Mouse (Mus musculus): ENCODE results near the gene Plekhg5. TPM values are rescaled to one million over a fixed set of nuclear protein-coding genes. Genes with fewer than 3 reads are reported as not detected.

Gene Plekhg5
- polyA plus RNA-seq, 1 experiment from 2014 or later = 10.0 TPM

GRCm38 (mm10) chr4:152114080-152114479, 41.8 kb downstream of the Plekhg5 start:
- ATAC-seq (ENCODE audit: low FRiP score) = no peak
- H3K27ac ChIP-seq = no peak overlapping the region
- no peak overlapping the region for H3K4me2 ChIP-seq (replicated peaks)
- H3K27me3 ChIP-seq (ENCODE audit: control insufficient read depth, insufficient read depth, low read length) = peaks cover 54% of the 10 kb centered on the region
- H3K36me3 ChIP-seq (replicated peaks; ENCODE audit: control insufficient read depth, insufficient read depth) = peaks cover 23% of the 10 kb centered on the region
- peaks cover under 1% of the 10 kb centered on the region; the same call in 1 of the 2 replicates for H3K4me1 ChIP-seq (replicated peaks; ENCODE audit: control insufficient read depth, insufficient read depth, low read length)
- no peaks in the 10 kb centered on the region for H3K9me3 ChIP-seq (ENCODE audit: control insufficient read depth, low read length)
- no peak for DNase-seq (ENCODE audit: low spot score)
- H3K4me3 ChIP-seq (replicated peaks; ENCODE audit: low read length) = no peak overlapping the region
- WGBS = 53% methylated on average over 16 of the region's 16 CpGs
- H3K9ac ChIP-seq = no peak overlapping the region

DNA sequence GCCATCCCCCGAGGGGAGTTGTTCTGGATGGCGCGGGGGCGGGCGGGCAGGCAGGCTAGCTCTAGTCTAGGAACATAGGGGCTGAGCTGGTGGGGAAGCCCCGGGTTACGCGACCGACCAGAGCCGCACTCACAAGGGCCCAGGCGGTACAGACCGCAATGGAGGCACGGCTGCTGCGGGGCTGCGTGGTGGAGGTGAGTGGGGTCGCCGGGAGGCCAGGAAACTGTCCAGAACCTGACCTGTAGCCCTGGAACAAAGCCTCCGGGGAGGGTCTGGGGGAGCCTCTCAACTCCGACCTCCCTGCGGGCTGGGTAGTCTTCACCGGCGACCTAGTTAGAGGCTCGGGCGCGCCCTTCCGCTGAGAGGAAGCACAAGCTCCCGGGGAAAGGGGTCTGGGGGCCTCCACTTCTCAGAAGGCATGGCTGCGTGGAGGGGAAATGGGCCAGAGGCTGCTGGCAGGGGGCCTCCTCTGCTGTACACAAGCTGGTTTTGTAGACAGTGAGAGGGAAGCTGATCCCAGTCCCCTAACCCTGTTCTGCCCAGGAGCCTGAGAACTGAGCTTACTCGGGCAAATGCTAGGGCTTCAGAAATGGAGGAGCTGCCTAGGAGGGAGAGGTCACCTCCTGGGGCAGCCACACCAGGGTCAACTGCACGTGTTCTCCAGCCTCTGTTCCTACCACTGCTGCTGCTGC, 43.8 kb downstream of the Plekhg5 start, which contains the start of gene Tnfrsf25:
Gene Tnfrsf25, plus strand, starts transcription at position 14 of the 692 bp plus-strand sequence.
- Histone ChIP-seq H3K36me3 (replicated peaks; ENCODE audit: control insufficient read depth, insufficient read depth) (peaks cover 15% of the 10 kb centered on the region), H3K27ac (no peak within 1 kb of the TSS), H3K4me1 (replicated peaks; ENCODE audit: control insufficient read depth, insufficient read depth, low read length) (peaks cover 2% of the 10 kb centered on the region; the same call in 1 of the 2 replicates), H3K9ac (peak within 1 kb of the TSS; percentile 20; the same call in 1 of the 2 replicates), H3K4me3 (replicated peaks; ENCODE audit: low read length) (no peak within 1 kb of the TSS), H3K9me3 (ENCODE audit: control insufficient read depth, low read length) (no peaks in the 10 kb centered on the region), H3K4me2 (replicated peaks) (peak within 1 kb of the TSS; percentile 15; the same call in 1 of the 2 replicates), H3K27me3 (ENCODE audit: control insufficient read depth, insufficient read depth, low read length) (peaks cover 73% of the 10 kb centered on the region)
- ATAC-seq (ENCODE audit: low FRiP score) (no peak), DNase-seq (ENCODE audit: low spot score) (no peak)
- WGBS = 2% methylated on average over 29 of the region's 30 CpGs

GRCm38 (mm10) chr4:152117538-152117937, 45.2 kb downstream of the Plekhg5 start:
- H3K36me3 ChIP-seq (replicated peaks; ENCODE audit: control insufficient read depth, insufficient read depth) = 0 out of 2 replicates have a peak, but pooled peaks cover 3% of the 10 kb centered on the region
- H3K4me2 ChIP-seq (replicated peaks) = no peak overlapping the region
- H3K27ac ChIP-seq = no peak overlapping the region
- no peak for DNase-seq (ENCODE audit: low spot score)
- H3K4me3 ChIP-seq (replicated peaks; ENCODE audit: low read length) = no peak overlapping the region
- 69% methylated on average over 9 of the region's 9 CpGs for WGBS
- no peaks in the 10 kb centered on the region for H3K9me3 ChIP-seq (ENCODE audit: control insufficient read depth, low read length)
- ATAC-seq (ENCODE audit: low FRiP score) = no peak
- peaks cover 4% of the 10 kb centered on the region; the same call in 1 of the 2 replicates for H3K4me1 ChIP-seq (replicated peaks; ENCODE audit: control insufficient read depth, insufficient read depth, low read length)
- H3K27me3 ChIP-seq (ENCODE audit: control insufficient read depth, insufficient read depth, low read length) = peaks cover 87% of the 10 kb centered on the region
- H3K9ac ChIP-seq = no peak overlapping the region

DNA sequence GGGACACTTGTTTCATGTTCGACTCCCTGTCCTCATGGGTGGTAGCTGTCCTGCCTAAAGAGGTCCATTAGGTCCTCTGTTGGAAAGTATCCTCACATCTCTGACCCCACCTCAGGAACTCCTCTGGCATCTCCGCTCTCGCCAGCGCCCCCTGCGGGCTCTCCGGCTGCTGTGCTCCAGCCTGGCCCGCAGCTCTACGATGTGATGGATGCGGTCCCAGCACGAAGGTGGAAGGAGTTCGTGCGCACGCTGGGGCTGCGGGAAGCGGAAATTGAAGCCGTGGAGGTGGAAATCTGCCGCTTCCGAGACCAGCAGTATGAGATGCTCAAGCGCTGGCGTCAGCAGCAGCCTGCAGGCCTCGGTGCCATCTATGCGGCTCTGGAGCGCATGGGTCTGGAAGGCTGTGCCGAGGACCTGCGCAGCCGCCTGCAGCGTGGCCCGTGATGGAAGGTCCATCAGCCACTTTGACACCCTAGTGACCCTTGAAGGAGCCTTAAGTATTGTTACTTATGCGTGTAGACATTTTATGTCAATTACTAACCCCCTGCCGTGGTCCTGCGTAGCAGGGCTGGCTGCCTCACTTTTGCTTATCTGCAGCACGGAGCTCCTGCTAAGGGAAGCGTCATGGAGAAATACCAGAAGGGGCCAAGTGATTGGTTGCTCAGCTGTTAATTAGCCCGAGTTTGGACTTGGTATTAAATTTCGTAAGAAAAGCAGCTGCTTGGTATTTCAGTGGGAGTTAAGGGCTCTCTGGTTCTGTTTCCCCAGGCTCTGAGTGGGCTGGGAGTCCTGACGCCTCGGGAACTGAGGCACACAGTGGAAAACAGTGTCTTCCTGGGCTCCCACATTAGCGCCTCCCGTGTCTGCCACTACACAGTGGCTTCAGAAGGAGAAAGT, 47.3 kb downstream of the Plekhg5 start:
- H3K4me3 ChIP-seq (replicated peaks; ENCODE audit: low read length) = no peak overlapping the region
- no peaks in the 10 kb centered on the region for H3K36me3 ChIP-seq (replicated peaks; ENCODE audit: control insufficient read depth, insufficient read depth)
- H3K27ac ChIP-seq = no peak overlapping the region
- H3K27me3 ChIP-seq (ENCODE audit: control insufficient read depth, insufficient read depth, low read length) = peaks cover 99% of the 10 kb centered on the region
- ATAC-seq (ENCODE audit: low FRiP score) (no peak), DNase-seq (ENCODE audit: low spot score) (peak; percentile 67)
- no peak overlapping the region for H3K9ac ChIP-seq
- H3K4me2 ChIP-seq (replicated peaks) = peak overlapping the region; percentile 17
- 3% methylated on average over 39 of the region's 39 CpGs for WGBS
- no peaks in the 10 kb centered on the region for H3K9me3 ChIP-seq (ENCODE audit: control insufficient read depth, low read length)
- peaks cover 4% of the 10 kb centered on the region; the same call in 1 of the 2 replicates for H3K4me1 ChIP-seq (replicated peaks; ENCODE audit: control insufficient read depth, insufficient read depth, low read length)

DNA sequence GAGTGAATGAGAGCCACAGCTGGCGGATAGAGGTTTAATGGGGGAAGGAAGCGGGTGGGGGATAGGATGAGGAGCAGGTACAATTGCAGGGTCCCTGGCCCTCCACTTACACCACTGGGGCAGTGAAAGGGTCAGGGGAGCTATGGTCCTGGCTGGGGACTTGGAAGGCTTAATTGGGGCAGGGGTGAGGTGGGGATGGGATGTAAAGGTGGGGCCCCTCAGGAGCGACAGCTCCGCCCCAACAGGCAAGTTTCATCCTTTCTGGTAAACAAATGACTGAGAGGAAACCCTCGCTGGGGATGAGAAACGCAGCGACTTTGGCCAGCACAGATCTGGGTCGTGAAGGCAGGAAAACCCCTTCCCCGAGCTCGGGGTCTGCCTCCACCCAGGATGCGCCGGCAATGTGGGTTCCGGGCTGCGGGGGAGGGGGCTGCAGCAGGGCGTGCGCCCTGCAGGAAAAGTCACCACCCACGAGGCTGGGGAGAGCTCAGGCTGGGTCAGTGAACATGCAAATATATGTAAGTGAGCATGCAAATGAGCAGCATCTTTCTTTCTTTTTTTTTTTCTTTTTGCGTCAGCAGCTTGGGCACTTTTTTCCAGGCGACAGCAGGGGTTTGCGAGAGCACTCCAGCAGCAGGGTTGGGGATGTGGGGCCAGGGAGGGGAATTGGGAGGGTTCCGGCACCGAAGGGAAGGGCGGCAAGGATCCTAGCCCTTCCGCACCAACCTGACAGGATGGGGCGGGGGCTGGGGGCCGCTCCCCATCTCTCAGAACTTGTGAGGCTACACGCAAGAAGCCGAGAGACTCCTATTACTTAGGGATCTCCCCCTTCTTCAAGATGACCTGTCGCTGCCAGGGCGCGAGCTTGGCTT, 48.2 kb downstream of the Plekhg5 start:
- H3K4me1 ChIP-seq (replicated peaks; ENCODE audit: control insufficient read depth, insufficient read depth, low read length) = peaks cover 4% of the 10 kb centered on the region; the same call in 1 of the 2 replicates
- H3K36me3 ChIP-seq (replicated peaks; ENCODE audit: control insufficient read depth, insufficient read depth) = no peaks in the 10 kb centered on the region
- H3K27me3 ChIP-seq (ENCODE audit: control insufficient read depth, insufficient read depth, low read length) = peaks cover 99% of the 10 kb centered on the region
- H3K9ac ChIP-seq = no peak overlapping the region
- H3K9me3 ChIP-seq (ENCODE audit: control insufficient read depth, low read length) = no peaks in the 10 kb centered on the region
- H3K4me3 ChIP-seq (replicated peaks; ENCODE audit: low read length) = no peak overlapping the region
- ATAC-seq (ENCODE audit: low FRiP score) (no peak), DNase-seq (ENCODE audit: low spot score) (no peak)
- no peak overlapping the region for H3K27ac ChIP-seq
- WGBS = under 1% methylated on average over 31 of the region's 31 CpGs
- H3K4me2 ChIP-seq (replicated peaks) = peak overlapping the region; percentile 3; the same call in 1 of the 2 replicates

DNA sequence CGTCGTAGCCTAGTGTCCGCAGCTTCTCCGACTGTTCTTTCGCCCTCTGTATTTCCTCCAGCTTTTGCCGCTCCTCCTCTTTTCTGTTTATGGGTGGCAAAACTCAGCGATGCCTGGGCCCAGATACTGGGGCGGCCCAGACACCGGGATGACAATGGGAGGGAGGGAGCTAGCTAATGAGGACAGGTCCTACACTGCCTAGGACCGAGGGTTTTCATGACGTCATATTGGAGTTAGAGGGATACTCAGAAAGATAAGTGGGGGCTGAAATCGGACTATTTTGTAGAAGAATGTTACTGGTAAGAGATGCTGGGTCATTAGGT, 48.8 kb downstream of the Plekhg5 start:
- Histone ChIP-seq H3K9me3 (ENCODE audit: control insufficient read depth, low read length) (no peaks in the 10 kb centered on the region), H3K4me1 (replicated peaks; ENCODE audit: control insufficient read depth, insufficient read depth, low read length) (peaks cover 10% of the 10 kb centered on the region), H3K27me3 (ENCODE audit: control insufficient read depth, insufficient read depth, low read length) (peaks cover 99% of the 10 kb centered on the region), H3K36me3 (replicated peaks; ENCODE audit: control insufficient read depth, insufficient read depth) (no peaks in the 10 kb centered on the region), H3K4me2 (replicated peaks) (peak overlapping the region; percentile 3; the same call in 1 of the 2 replicates), H3K27ac (no peak overlapping the region), H3K9ac (no peak overlapping the region), H3K4me3 (replicated peaks; ENCODE audit: low read length) (no peak overlapping the region)
- ATAC-seq (ENCODE audit: low FRiP score) (no peak), DNase-seq (ENCODE audit: low spot score) (no peak)
- under 1% methylated on average over 12 of the region's 12 CpGs for WGBS

DNA sequence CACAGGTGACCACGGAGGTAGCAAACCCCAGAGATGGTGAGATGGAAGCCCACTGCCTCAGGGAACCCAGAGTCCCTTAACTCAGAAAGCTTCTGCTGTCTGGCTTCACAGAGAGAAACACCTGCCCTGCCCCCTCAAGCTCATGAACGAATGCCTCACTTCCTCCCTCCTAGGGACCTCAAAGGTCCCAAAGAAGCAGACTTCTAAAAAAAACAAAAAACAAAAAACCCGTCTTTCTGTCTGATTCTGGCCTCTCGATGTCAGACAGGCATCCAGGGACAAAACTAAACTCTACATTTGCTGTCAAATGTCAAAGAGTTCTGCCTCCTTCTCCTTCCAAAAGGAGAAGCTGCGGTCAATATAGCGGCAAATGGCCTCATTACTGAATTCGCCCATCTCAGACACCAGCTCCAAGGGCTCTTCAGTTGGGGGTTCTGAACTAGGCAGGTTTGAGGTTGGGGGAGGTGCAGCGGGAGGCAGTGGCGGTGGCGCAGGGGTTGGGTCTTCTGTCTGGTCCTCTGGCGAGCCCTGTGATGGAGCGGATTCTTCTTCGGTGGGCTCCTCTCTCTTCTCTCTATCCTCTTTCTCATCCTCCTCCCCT, 52.2 kb downstream of the Plekhg5 start:
- no peak for DNase-seq (ENCODE audit: low spot score)
- no peaks in the 10 kb centered on the region for H3K9me3 ChIP-seq (ENCODE audit: control insufficient read depth, low read length)
- peaks cover 17% of the 10 kb centered on the region for H3K4me1 ChIP-seq (replicated peaks; ENCODE audit: control insufficient read depth, insufficient read depth, low read length)
- no peak overlapping the region for H3K27ac ChIP-seq
- H3K36me3 ChIP-seq (replicated peaks; ENCODE audit: control insufficient read depth, insufficient read depth) = no peaks in the 10 kb centered on the region
- no peak overlapping the region for H3K4me2 ChIP-seq (replicated peaks)
- no peak for ATAC-seq (ENCODE audit: low FRiP score)
- WGBS = 12% methylated on average over 13 of the region's 13 CpGs
- no peak overlapping the region for H3K9ac ChIP-seq
- no peak overlapping the region for H3K4me3 ChIP-seq (replicated peaks; ENCODE audit: low read length)
- H3K27me3 ChIP-seq (ENCODE audit: control insufficient read depth, insufficient read depth, low read length) = peaks cover 99% of the 10 kb centered on the region

- no peak for DNase-seq (ENCODE audit: low spot score)
- Histone ChIP-seq H3K9me3 (ENCODE audit: control insufficient read depth, low read length) (no peaks in the 10 kb centered on the region), H3K36me3 (replicated peaks; ENCODE audit: control insufficient read depth, insufficient read depth) (no peaks in the 10 kb centered on the region), H3K4me1 (replicated peaks; ENCODE audit: control insufficient read depth, insufficient read depth, low read length) (peaks cover 17% of the 10 kb centered on the region), H3K4me2 (replicated peaks) (peak overlapping the region; percentile 47), H3K9ac (no peak overlapping the region), H3K27me3 (ENCODE audit: control insufficient read depth, insufficient read depth, low read length) (peaks cover 99% of the 10 kb centered on the region), H3K27ac (no peak overlapping the region), H3K4me3 (replicated peaks; ENCODE audit: low read length) (peak overlapping the region; percentile 20)
- WGBS = 3% methylated on average over 56 of the region's 56 CpGs
- ATAC-seq (ENCODE audit: low FRiP score) = no peak
Observed at GRCm38 (mm10) chr4:152125161-152126025, 53.1 kb downstream of the Plekhg5 start.

All from hindbrain, embryonic 14.5 days (tissue).